23 mouse cellular contexts compared by ENCODE assay signal in the genomic region with DNA sequence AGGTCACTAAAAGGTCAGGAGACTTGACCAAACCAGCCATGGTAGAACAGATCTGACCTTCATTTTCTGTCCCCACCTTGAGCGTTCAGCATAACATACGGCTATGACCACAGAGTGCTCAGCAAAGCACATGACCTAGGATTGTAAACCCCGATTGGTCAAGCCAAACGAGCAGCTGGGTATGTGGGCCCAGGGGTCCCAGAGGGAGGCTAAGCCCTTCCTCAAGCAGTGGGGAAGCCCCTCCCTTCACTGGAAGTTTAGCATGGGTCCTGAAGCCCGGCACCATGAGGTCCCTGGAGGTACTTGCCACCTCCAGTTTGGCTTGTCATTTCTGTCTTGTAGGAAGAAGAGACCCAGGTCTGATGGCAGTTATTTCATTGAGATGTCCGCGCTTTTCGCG.
DNase-seq lines count a peak whose midpoint lies in the region; ATAC-seq lines count a peak whose summit lies in the region.
"Had no signal": no experiment of that assay in that cellular context is flagged by ENCODE, and none has a peak within 500 bp of the region (broad histone marks: within the 10 kb centered on the region; RNA-seq: fewer than 3 reads in every experiment).

No protein-coding gene starts in this region.

- H3K9me3 ChIP-seq in forebrain, embryonic 12.5 days: no peaks in the 10 kb centered on the region
- H3K9me3 ChIP-seq: embryonic facial prominence, embryonic 13.5 days; embryonic facial prominence, embryonic 15.5 days; forebrain, embryonic 13.5 days; forebrain, embryonic 15.5 days had no signal

- H3K27me3 ChIP-seq in forebrain, embryonic 12.5 days: peaks cover 27% of the 10 kb centered on the region
- H3K27me3 ChIP-seq: forebrain, embryonic 15.5 days had no signal

- H3K36me3 ChIP-seq in forebrain, embryonic 12.5 days (replicated peaks): no peaks in the 10 kb centered on the region
- H3K36me3 ChIP-seq: embryonic facial prominence, embryonic 13.5 days; embryonic facial prominence, embryonic 15.5 days; forebrain, embryonic 10.5 days; forebrain, embryonic 15.5 days; G1E had no signal

- no peak overlapping the region for H3K4me2 ChIP-seq in forebrain, embryonic 12.5 days
- H3K4me2 ChIP-seq: embryonic facial prominence, embryonic 13.5 days; embryonic facial prominence, embryonic 15.5 days; forebrain, embryonic 13.5 days; forebrain, embryonic 15.5 days had no signal

- no peak overlapping the region for H3K9ac ChIP-seq in forebrain, embryonic 12.5 days
- H3K9ac ChIP-seq: embryonic facial prominence, embryonic 13.5 days; embryonic facial prominence, embryonic 15.5 days; forebrain, embryonic 13.5 days; forebrain, embryonic 15.5 days; forebrain, postnatal 0 days had no signal

- 92% methylated on average over 9 of the region's 9 CpGs for WGBS in forebrain, embryonic 12.5 days

- no peak overlapping the region for H3K4me3 ChIP-seq in forebrain, embryonic 12.5 days (replicated peaks)
- H3K4me3 ChIP-seq: embryonic facial prominence, embryonic 13.5 days; embryonic facial prominence, embryonic 15.5 days; erythroblast, embryonic 14.5 days; forebrain, embryonic 10.5 days; forebrain, embryonic 13.5 days; forebrain, embryonic 15.5 days had no signal

- no peak for ATAC-seq in forebrain, embryonic 12.5 days (ENCODE audit: low FRiP score)
- ATAC-seq: forebrain, embryonic 13.5 days; forebrain, embryonic 15.5 days; forebrain, postnatal 0 days; Patski had no signal

- H3K4me1 ChIP-seq in forebrain, embryonic 12.5 days: peaks cover 15% of the 10 kb centered on the region
- H3K4me1 ChIP-seq: embryonic facial prominence, embryonic 15.5 days had no signal

- peak; percentile 4 to 11 for DNase-seq in spleen, postnatal 36 days (ENCODE audit: low spot score in 2 of 2)
- DNase-seq in spleen, postnatal 10 days (ENCODE audit: low spot score in 2 of 2): no peak
- peak; percentile 31 for DNase-seq in R1 (ENCODE audit: low read depth, low spot score)
- no peak for DNase-seq in urinary bladder, postnatal 4 days (ENCODE audit: low spot score in 2 of 2)
- DNase-seq: adrenal gland, adult 2 months; adrenal gland, postnatal 10 days; adrenal gland, postnatal 25 days; cerebellum, adult 11 months; cerebellum, adult 18-20 months; cerebellum, adult 9-11 months; cerebellum, postnatal 14 days; cerebellum, postnatal 36 days; embryo, embryonic 11 days; forebrain, postnatal 0 days had no signal

- H3K27ac ChIP-seq in forebrain, embryonic 12.5 days: no peak overlapping the region
- H3K27ac ChIP-seq: embryonic facial prominence, embryonic 13.5 days; embryonic facial prominence, embryonic 15.5 days; forebrain, embryonic 10.5 days; forebrain, embryonic 13.5 days; forebrain, embryonic 15.5 days had no signal

Comparison
In these comparisons a context has a peak if more than half of its experiments do, and no peak if none do; other contexts are left out.
1. DNase-seq: peak in spleen, postnatal 36 days (2 of 2) and R1 (single experiment); none in spleen, postnatal 10 days (0 of 2) and urinary bladder, postnatal 4 days (0 of 2).